Mouse (Mus musculus) CH12.LX (cell line): ENCODE results near the gene Trio.

Experiments used
- CHD1 ChIP-seq: IDR thresholded peaks from 2 replicates; pipeline ENCODE4 v1.6.1; 2012; ENCODE audit warnings: low read depth, low read length, improper control_type of control experiment, inconsistent platforms
- CTCF ChIP-seq, 2 experiments: IDR thresholded peaks in 1 of 2; conservative IDR thresholded peaks in 1 of 2; 2 replicates each; pipeline ENCODE4 v1.5.1; 2011 to 2012; ENCODE audit warnings: low read depth in 2 of 2, low read length in 2 of 2, improper control_type of control experiment in 1 of 2, inconsistent platforms in 1 of 2, mild to moderate bottlenecking in 1 of 2, moderate library complexity in 1 of 2
- GABPA ChIP-seq: IDR thresholded peaks from 2 replicates; pipeline ENCODE4 v1.6.1; 2012; ENCODE audit warnings: low read depth, low read length, improper control_type of control experiment, inconsistent platforms; ENCODE audit not compliant: insufficient replicate concordance
- HCFC1 ChIP-seq: IDR thresholded peaks from 2 replicates; pipeline ENCODE4 v1.6.1; 2012; ENCODE audit warnings: low read depth, mild to moderate bottlenecking, inconsistent platforms, low read length, improper control_type of control experiment
- JUN ChIP-seq: IDR thresholded peaks from 2 replicates; pipeline ENCODE4 v1.6.1; 2011; ENCODE audit warnings: low read depth, mild to moderate bottlenecking, low read length, improper control_type of control experiment, moderate library complexity; ENCODE audit not compliant: insufficient read depth
- POLR2A ChIP-seq: IDR thresholded peaks from 2 replicates; pipeline ENCODE4 v1.6.1; 2011; ENCODE audit warnings: low read depth, mild to moderate bottlenecking, improper control_type of control experiment, low read length

- TF ChIP-seq CHD1 (no peak), HCFC1 (no peak), CTCF (conservative IDR thresholded peaks at IDR 0.05 in 1 of 2, IDR thresholded peaks at IDR 0.05 in 1 of 2; ENCODE audit: low read depth in 2 of 2, low read length in 2 of 2) (no peak), JUN (no peak), GABPA (no peak), POLR2A (no peak)
Observed at GRCm38 (mm10) chr15:27981764-27982500, 43.7 kb downstream of the Trio start.
